Mouse (Mus musculus) G1E (cell line): Measurements from ENCODE around the gene Neurl1a.
A peak's percentile ranks its signal among the peaks of the same experiment; 100 is the strongest.

Source experiments
- CTCF ChIP-seq: IDR thresholded peaks from 2 replicates; pipeline ENCODE4 v1.5.1; 2012; ENCODE audit warnings: low read depth, low read length, inconsistent platforms, mixed read lengths
- GATA1 ChIP-seq: IDR thresholded peaks from 2 replicates; pipeline ENCODE4 v1.6.1; 2012; ENCODE audit warnings: borderline replicate concordance, low read length, inconsistent platforms, mixed read lengths

GRCm38 (mm10) chr19:47264322-47265092 is 85.9 kb downstream of the Neurl1a start:
- TF ChIP-seq GATA1 (no peak), CTCF (0 out of 2 replicates have a peak, but pooled peaks have one; percentile 18)
